In genomic region chr2:26398978-26399377, GRCm38 (mm10) we compare ENCODE assay signal across 28 mouse cellular contexts. TPM values are rescaled to one million over a fixed set of nuclear protein-coding genes. Genes with fewer than 3 reads are reported as not detected.
A peak's percentile ranks its signal among the peaks of the same experiment; 100 is the strongest.
DNase-seq lines count a peak whose midpoint lies in the region; ATAC-seq lines count a peak whose summit lies in the region.
"Had no signal": no experiment of that assay in that cellular context is flagged by ENCODE, and none has a peak within 500 bp of the region (broad histone marks: within the 10 kb centered on the region; RNA-seq: fewer than 3 reads in every experiment).

No protein-coding gene starts in this region.

- no peak overlapping the region for H3K27ac ChIP-seq in forebrain, embryonic 13.5 days
- H3K27ac ChIP-seq in forebrain, embryonic 14.5 days (ENCODE audit: low read depth, low read length) = no peak overlapping the region
- no peak overlapping the region for H3K27ac ChIP-seq in heart, embryonic 12.5 days (ENCODE audit: poor library complexity, severe bottlenecking)
- no peak overlapping the region for H3K27ac ChIP-seq in neural tube, embryonic 15.5 days (replicated peaks)
- H3K27ac ChIP-seq: embryonic facial prominence, embryonic 15.5 days; forebrain, embryonic 15.5 days; hindbrain, embryonic 12.5 days; left cerebral cortex, adult 2 months; limb, embryonic 12.5 days; stomach, postnatal 0 days had no signal

- H3K36me3 ChIP-seq in forebrain, embryonic 13.5 days (ENCODE audit: poor library complexity, severe bottlenecking) = peaks cover 81% of the 10 kb centered on the region
- peaks cover 84% of the 10 kb centered on the region for H3K36me3 ChIP-seq in forebrain, embryonic 14.5 days (ENCODE audit: control insufficient read depth, insufficient read depth, low read length)
- H3K36me3 ChIP-seq in heart, embryonic 12.5 days = peaks cover 87% of the 10 kb centered on the region
- H3K36me3 ChIP-seq in neural tube, embryonic 15.5 days = peaks cover 78% of the 10 kb centered on the region

- H3K4me1 ChIP-seq in forebrain, embryonic 13.5 days = no peaks in the 10 kb centered on the region
- H3K4me1 ChIP-seq in forebrain, embryonic 14.5 days (ENCODE audit: control insufficient read depth, insufficient read depth, low read length) = no peaks in the 10 kb centered on the region
- H3K4me1 ChIP-seq in heart, embryonic 12.5 days (replicated peaks) = no peaks in the 10 kb centered on the region; the same call in 1 of the 2 replicates
- H3K4me1 ChIP-seq in neural tube, embryonic 15.5 days = 0 out of 2 replicates have a peak, but pooled peaks cover 3% of the 10 kb centered on the region
- H3K4me1 ChIP-seq: embryonic facial prominence, embryonic 15.5 days; forebrain, embryonic 15.5 days; hindbrain, embryonic 12.5 days; limb, embryonic 12.5 days had no signal

- whole genome bisulfite sequencing in forebrain, embryonic 13.5 days = 94% methylated on average over 8 of the region's 8 CpGs
- whole genome bisulfite sequencing in forebrain, embryonic 14.5 days = 93% methylated on average over 8 of the region's 8 CpGs
- 85% methylated on average over 8 of the region's 8 CpGs for WGBS in heart, embryonic 12.5 days
- 89% methylated on average over 8 of the region's 8 CpGs for WGBS in neural tube, embryonic 15.5 days

- H3K4me3 ChIP-seq in forebrain, embryonic 13.5 days = no peak overlapping the region
- H3K4me3 ChIP-seq in forebrain, embryonic 14.5 days (ENCODE audit: low read depth, low read length) = no peak overlapping the region
- no peak overlapping the region for H3K4me3 ChIP-seq in heart, embryonic 12.5 days
- no peak overlapping the region for H3K4me3 ChIP-seq in neural tube, embryonic 15.5 days (replicated peaks)
- H3K4me3 ChIP-seq: embryonic facial prominence, embryonic 15.5 days; forebrain, embryonic 15.5 days; hindbrain, embryonic 12.5 days; left cerebral cortex, adult 2 months; limb, embryonic 12.5 days had no signal

- no peaks in the 10 kb centered on the region for H3K9me3 ChIP-seq in forebrain, embryonic 13.5 days (replicated peaks)
- no peaks in the 10 kb centered on the region for H3K9me3 ChIP-seq in forebrain, embryonic 14.5 days (replicated peaks; ENCODE audit: control insufficient read depth, low read length)
- no peaks in the 10 kb centered on the region for H3K9me3 ChIP-seq in heart, embryonic 12.5 days (replicated peaks)
- no peaks in the 10 kb centered on the region for H3K9me3 ChIP-seq in neural tube, embryonic 15.5 days (replicated peaks)
- H3K9me3 ChIP-seq: embryonic facial prominence, embryonic 15.5 days; forebrain, embryonic 15.5 days; hindbrain, embryonic 12.5 days; limb, embryonic 12.5 days had no signal

- ATAC-seq in forebrain, embryonic 13.5 days = no peak
- no peak for ATAC-seq in forebrain, embryonic 14.5 days
- ATAC-seq in heart, embryonic 12.5 days (ENCODE audit: insufficient number of reproducible peaks, low FRiP score) = no peak
- peak; percentile 28; the same call in 1 of the 2 replicates for ATAC-seq in neural tube, embryonic 15.5 days (ENCODE audit: low FRiP score)
- ATAC-seq: activated CD4-positive, CD25-positive, alpha-beta regulatory T cell, adult 4 months; forebrain, embryonic 15.5 days; intestine, embryonic 16.5 days had no signal

- intact Hi-C loops in heart, postnatal 10 days (cut with DNase I) = no loop called here

- H3K27me3 ChIP-seq in forebrain, embryonic 13.5 days = no peaks in the 10 kb centered on the region
- H3K27me3 ChIP-seq in forebrain, embryonic 14.5 days (replicated peaks; ENCODE audit: control insufficient read depth, insufficient read depth, low read length) = no peaks in the 10 kb centered on the region
- no peaks in the 10 kb centered on the region for H3K27me3 ChIP-seq in heart, embryonic 12.5 days (replicated peaks)
- H3K27me3 ChIP-seq in neural tube, embryonic 15.5 days (replicated peaks) = no peaks in the 10 kb centered on the region
- H3K27me3 ChIP-seq: CH12.LX; embryonic facial prominence, embryonic 15.5 days; forebrain, embryonic 15.5 days; hindbrain, embryonic 12.5 days; limb, embryonic 12.5 days had no signal

- no peak for DNase-seq in forebrain, embryonic 14.5 days (ENCODE audit: low spot score)
- DNase-seq in heart, postnatal 10 days = peak; percentile 47
- DNase-seq in kidney, postnatal 25 days = peak; percentile 43 to 54
- DNase-seq in kidney, postnatal 4 days = no peak
- DNase-seq in neural tube, embryonic 10.5 days (ENCODE audit: extremely low spot score, low spot score) = no peak
- DNase-seq: adrenal gland, adult 2 months; adrenal gland, postnatal 36 days; cerebellum, adult 18-20 months; lung, adult 2 months; lung, postnatal 14 days; midbrain, embryonic 14.5 days; right cerebral cortex, postnatal 4 days; thymus, adult 18-20 months; thymus, postnatal 25 days had no signal

- H3K4me2 ChIP-seq in forebrain, embryonic 13.5 days = no peak overlapping the region
- no peak overlapping the region for H3K4me2 ChIP-seq in forebrain, embryonic 14.5 days (ENCODE audit: low read length)
- H3K4me2 ChIP-seq in heart, embryonic 12.5 days = no peak overlapping the region
- no peak overlapping the region for H3K4me2 ChIP-seq in neural tube, embryonic 15.5 days
- H3K4me2 ChIP-seq: embryonic facial prominence, embryonic 15.5 days; forebrain, embryonic 15.5 days; heart, embryonic 11.5 days; hindbrain, embryonic 12.5 days; limb, embryonic 12.5 days; liver, embryonic 11.5 days had no signal

- H3K9ac ChIP-seq in forebrain, embryonic 13.5 days = 0 out of 2 replicates have a peak overlapping the region, but pooled peaks have one; percentile 2
- no peak overlapping the region for H3K9ac ChIP-seq in forebrain, embryonic 14.5 days (ENCODE audit: low read length)
- no peak overlapping the region for H3K9ac ChIP-seq in heart, embryonic 12.5 days
- no peak overlapping the region for H3K9ac ChIP-seq in neural tube, embryonic 15.5 days (replicated peaks)
- H3K9ac ChIP-seq: embryonic facial prominence, embryonic 15.5 days; forebrain, embryonic 15.5 days; hindbrain, embryonic 12.5 days; limb, embryonic 12.5 days had no signal

RNA-seq across cellular contexts. Expression of gene Pmpca, which starts 9.8 kb away (rescaled TPM):
- 103 and 111 TPM in 2 replicates for polyA plus RNA-seq in forebrain, embryonic 13.5 days (2015; fragmentation: Nextera tagmentation; extraction: Ambion mirVana)
- 70.1 and 72.6 TPM in 2 replicates for polyA plus RNA-seq in forebrain, embryonic 14.5 days (2014; fragmentation: Nextera tagmentation; extraction: Ambion mirVana)
- total RNA-seq in heart, postnatal 10 days (2021) = 100 to 1,000 TPM; 116 to 130 TPM
- polyA plus RNA-seq in heart, embryonic 12.5 days (2016; fragmentation: Nextera tagmentation; extraction: Ambion mirVana) = 142 and 145 TPM in 2 replicates
- polyA plus RNA-seq in neural tube, embryonic 15.5 days (2015; fragmentation: Nextera tagmentation; extraction: Ambion mirVana) = 94.7 and 95.3 TPM in 2 replicates

RNA-seq across cellular contexts. Expression of gene Entr1, which starts 9.9 kb away (rescaled TPM):
- polyA plus RNA-seq in forebrain, embryonic 13.5 days (2015; fragmentation: Nextera tagmentation; extraction: Ambion mirVana) = 156 and 164 TPM in 2 replicates
- 149 and 152 TPM in 2 replicates for polyA plus RNA-seq in forebrain, embryonic 14.5 days (2014; fragmentation: Nextera tagmentation; extraction: Ambion mirVana)
- 10 to 100 TPM; 58.5 to 58.8 TPM for total RNA-seq in heart, postnatal 10 days (2021)
- 91.7 and 95.5 TPM in 2 replicates for polyA plus RNA-seq in heart, embryonic 12.5 days (2016; fragmentation: Nextera tagmentation; extraction: Ambion mirVana)
- polyA plus RNA-seq in neural tube, embryonic 15.5 days (2015; fragmentation: Nextera tagmentation; extraction: Ambion mirVana) = 153 and 160 TPM in 2 replicates

RNA-seq across cellular contexts. Expression of gene Inpp5e, which starts 10.0 kb away (rescaled TPM):
- polyA plus RNA-seq in forebrain, embryonic 13.5 days (2015; fragmentation: Nextera tagmentation; extraction: Ambion mirVana) = 18.9 and 19.8 TPM in 2 replicates
- polyA plus RNA-seq in forebrain, embryonic 14.5 days (2014; fragmentation: Nextera tagmentation; extraction: Ambion mirVana) = 13.9 and 16.2 TPM in 2 replicates
- 10 to 100 TPM; 15.3 to 17.1 TPM for total RNA-seq in heart, postnatal 10 days (2021)
- polyA plus RNA-seq in heart, embryonic 12.5 days (2016; fragmentation: Nextera tagmentation; extraction: Ambion mirVana) = 17.7 and 19.1 TPM in 2 replicates
- polyA plus RNA-seq in neural tube, embryonic 15.5 days (2015; fragmentation: Nextera tagmentation; extraction: Ambion mirVana) = 23.4 and 23.9 TPM in 2 replicates

RNA-seq across cellular contexts. Expression of gene Snapc4, which starts 18.5 kb away (rescaled TPM):
- 25.1 and 30.9 TPM in 2 replicates for polyA plus RNA-seq in forebrain, embryonic 13.5 days (2015; fragmentation: Nextera tagmentation; extraction: Ambion mirVana)
- 15.7 and 27.1 TPM in 2 replicates for polyA plus RNA-seq in forebrain, embryonic 14.5 days (2014; fragmentation: Nextera tagmentation; extraction: Ambion mirVana)
- 10 to 100 TPM; 13.0 to 15.5 TPM for total RNA-seq in heart, postnatal 10 days (2021)
- polyA plus RNA-seq in heart, embryonic 12.5 days (2016; fragmentation: Nextera tagmentation; extraction: Ambion mirVana) = 20.4 and 23.5 TPM in 2 replicates
- 30.4 and 33.6 TPM in 2 replicates for polyA plus RNA-seq in neural tube, embryonic 15.5 days (2015; fragmentation: Nextera tagmentation; extraction: Ambion mirVana)

RNA-seq across cellular contexts. Expression of gene Card9, which starts 38.3 kb away (rescaled TPM):
- polyA plus RNA-seq in forebrain, embryonic 13.5 days (2015; fragmentation: Nextera tagmentation; extraction: Ambion mirVana) = 0.72 and 2.0 TPM in 2 replicates
- polyA plus RNA-seq in forebrain, embryonic 14.5 days (2014; fragmentation: Nextera tagmentation; extraction: Ambion mirVana) = 0.22 and 1.1 TPM in 2 replicates
- 1 to 10 TPM; 1.2 to 1.3 TPM for total RNA-seq in heart, postnatal 10 days (2021)
- 0.56 and 0.58 TPM in 2 replicates for polyA plus RNA-seq in heart, embryonic 12.5 days (2016; fragmentation: Nextera tagmentation; extraction: Ambion mirVana)
- 2.1 and 2.5 TPM in 2 replicates for polyA plus RNA-seq in neural tube, embryonic 15.5 days (2015; fragmentation: Nextera tagmentation; extraction: Ambion mirVana)

Comparison
In these comparisons a context has a peak if more than half of its experiments do, and no peak if none do; other contexts are left out.
1. DNase-seq: peak in heart, postnatal 10 days (2 of 2) and kidney, postnatal 25 days (2 of 2); none in forebrain, embryonic 14.5 days (single experiment), kidney, postnatal 4 days (0 of 2) and neural tube, embryonic 10.5 days (single experiment).